Mouse (Mus musculus): ENCODE data around the gene Kctd21. TPM values are rescaled to one million over a fixed set of nuclear protein-coding genes. Genes with fewer than 3 reads are reported as not detected.

Kctd21 gene
- 4.5 TPM for polyA plus RNA-seq (2014; fragmentation: Illumina TruSeq; extraction: RNeasy Lipid Tissue Mini Kit (QIAGEN cat#74804))

DNA sequence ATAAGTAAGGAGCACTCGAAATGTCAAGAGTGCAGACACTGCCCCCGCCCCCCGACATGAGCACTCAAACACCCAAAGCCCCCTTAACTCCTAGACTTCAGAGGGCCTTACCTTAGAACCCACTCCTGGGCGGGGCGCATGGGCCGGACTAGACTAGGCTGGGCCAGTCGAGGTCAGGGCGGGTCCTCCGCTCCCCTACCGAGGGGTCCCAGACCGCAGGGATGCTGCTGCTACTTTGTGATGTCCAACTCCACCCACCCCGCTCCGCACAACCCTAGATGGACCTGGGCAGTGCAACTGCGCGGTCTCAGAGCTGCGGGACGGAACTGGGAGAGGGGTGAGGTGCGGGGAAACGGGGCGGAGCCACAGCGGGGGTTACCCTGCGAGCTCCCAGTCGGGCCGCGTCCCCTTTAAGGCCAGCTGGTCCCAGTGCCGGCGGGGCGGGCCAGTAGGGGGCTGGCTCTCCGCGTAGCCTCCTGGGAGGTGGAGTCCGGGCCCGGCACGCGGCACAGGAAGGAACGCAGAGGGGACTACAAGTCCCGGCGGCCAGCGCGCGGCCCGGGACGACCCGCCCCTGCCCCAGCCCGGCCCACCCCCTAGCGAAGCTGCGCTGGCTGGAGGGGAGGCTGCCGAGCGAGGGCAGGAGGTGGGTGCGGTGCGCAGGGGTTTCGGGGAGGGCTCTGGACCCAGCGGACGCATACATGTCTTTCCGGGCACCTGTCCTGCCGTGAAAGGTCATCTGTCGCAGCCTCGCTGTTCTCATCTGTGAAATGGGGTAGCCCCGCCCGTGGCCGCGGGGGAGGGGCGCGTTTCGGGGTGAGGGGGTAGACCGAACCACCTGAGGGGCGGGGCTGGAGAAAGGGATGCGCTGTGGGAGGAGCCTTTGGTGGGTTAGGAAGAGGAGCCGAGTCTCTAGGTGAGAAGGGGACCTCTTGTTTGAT lies at the start of gene Kctd21, which contains the start of gene Usp35:
Gene Kctd21 (plus strand): TSS at position 602 of the 941 bp plus-strand sequence.
Gene Usp35 (minus strand): TSS at position 295 of the 941 bp plus-strand sequence.

Other genes starting within 250 kb of the Kctd21 start
- 0.29 TPM for gene Usp35, start 307 bp upstream of the Kctd21 start, polyA plus RNA-seq (2014; fragmentation: Illumina TruSeq; extraction: RNeasy Lipid Tissue Mini Kit (QIAGEN cat#74804))
- gene Alg8, start 39.3 kb downstream of the Kctd21 start, polyA plus RNA-seq (2014; fragmentation: Illumina TruSeq; extraction: RNeasy Lipid Tissue Mini Kit (QIAGEN cat#74804)) = 32.1 TPM
- 217 TPM for gene Ndufc2, start 67.7 kb downstream of the Kctd21 start, polyA plus RNA-seq (2014; fragmentation: Illumina TruSeq; extraction: RNeasy Lipid Tissue Mini Kit (QIAGEN cat#74804))
- gene Thrsp, start 85.4 kb downstream of the Kctd21 start, polyA plus RNA-seq (2014; fragmentation: Illumina TruSeq; extraction: RNeasy Lipid Tissue Mini Kit (QIAGEN cat#74804)) = 3.0 TPM
- 358 TPM for gene Kctd14, start 119.0 kb downstream of the Kctd21 start, polyA plus RNA-seq (2014; fragmentation: Illumina TruSeq; extraction: RNeasy Lipid Tissue Mini Kit (QIAGEN cat#74804))
- 108 TPM for gene Ints4, start 148.6 kb downstream of the Kctd21 start, polyA plus RNA-seq (2014; fragmentation: Illumina TruSeq; extraction: RNeasy Lipid Tissue Mini Kit (QIAGEN cat#74804))
- gene Aamdc, start 247.2 kb downstream of the Kctd21 start, polyA plus RNA-seq (2014; fragmentation: Illumina TruSeq; extraction: RNeasy Lipid Tissue Mini Kit (QIAGEN cat#74804)) = 13.8 TPM
- 54.3 TPM for gene Rsf1, start 247.6 kb downstream of the Kctd21 start, polyA plus RNA-seq (2014; fragmentation: Illumina TruSeq; extraction: RNeasy Lipid Tissue Mini Kit (QIAGEN cat#74804))

All from ovary, adult 10 weeks (tissue).